Mouse (Mus musculus) frontal cortex, postnatal 14 days (tissue): ENCODE results near the gene Olfr1500.
"Not testable (repeated sequence)": the region's sequence is repeated elsewhere in the genome, so short reads cannot be mapped to it uniquely, and the experiment has no call there.

ENCODE experiments used
- DNase-seq, 2 experiments: peaks; one replicate each; pipeline ENCODE4 v3.0.0; 2022; ENCODE audit warnings: low spot score in 2 of 2

The Olfr1500 gene

GRCm38 (mm10) chr19:13830388-13830787, at the start of gene Olfr1500:
Gene Olfr1500, minus strand, starts transcription at chr19:13830488.
- DNase-seq = no peak

- DNase-seq = no peak
Measured at GRCm38 (mm10) chr19:13861495-13861894, 31.2 kb upstream of the Olfr1500 start, which contains the start of gene Olfr1502. Gene Olfr1502, plus strand, starts transcription at chr19:13861795.

GRCm38 (mm10) chr19:13850592-13850991, 20.3 kb upstream of the Olfr1500 start, which contains the start of gene Olfr1501:
Gene Olfr1501, minus strand, starts transcription at chr19:13850692.
- not testable (repeated sequence) for DNase-seq

- no peak for DNase-seq
Measured at GRCm38 (mm10) chr19:13828447-13828846, 1.8 kb downstream of the Olfr1500 start.

- no peak for DNase-seq
Measured at GRCm38 (mm10) chr19:13820847-13821246, 9.4 kb downstream of the Olfr1500 start.

GRCm38 (mm10) chr19:13819347-13819746, 10.9 kb downstream of the Olfr1500 start, which contains the start of gene Olfr1499:
Gene Olfr1499, minus strand, starts transcription at chr19:13819447.
- no peak for DNase-seq

- DNase-seq = no peak
Measured at GRCm38 (mm10) chr19:13818827-13819226, 11.5 kb downstream of the Olfr1500 start.

- DNase-seq = no peak
Measured at GRCm38 (mm10) chr19:13812823-13813222, 17.5 kb downstream of the Olfr1500 start.

GRCm38 (mm10) chr19:13805486-13805885, 24.8 kb downstream of the Olfr1500 start:
- DNase-seq = not testable (repeated sequence)

GRCm38 (mm10) chr19:13798102-13798501, 32.2 kb downstream of the Olfr1500 start, which contains the start of gene Olfr1497:
Gene Olfr1497, minus strand, starts transcription at chr19:13798202.
- no peak for DNase-seq

GRCm38 (mm10) chr19:13777578-13777977, 52.7 kb downstream of the Olfr1500 start, which contains the start of gene Olfr1496:
Gene Olfr1496, plus strand, starts transcription at chr19:13777878.
- DNase-seq = no peak
